Mouse (Mus musculus) E14TG2a.4 (cell line): Measurements from ENCODE around the gene Nynrin.

ENCODE experiments used
- CTCF ChIP-seq: conservative IDR thresholded peaks from 2 replicates; pipeline ENCODE4 v1.5.1; 2014; ENCODE audit warnings: low read length
- NANOG ChIP-seq: IDR thresholded peaks from 2 replicates; pipeline ENCODE4 v1.6.1; 2014; ENCODE audit warnings: borderline replicate concordance, low read length, mixed read lengths
- POU5F1 ChIP-seq: IDR thresholded peaks from 2 replicates; pipeline ENCODE4 v1.6.1; 2014; ENCODE audit warnings: low read length, borderline replicate concordance

GRCm38 (mm10) chr14:55873242-55873713 lies 19.5 kb downstream of the Nynrin start:
- TF ChIP-seq CTCF, result no peak
- TF ChIP-seq NANOG, result no peak
- no peak for TF ChIP-seq POU5F1
